ENCODE assay signal across 10 mouse cellular contexts in the genomic region with DNA sequence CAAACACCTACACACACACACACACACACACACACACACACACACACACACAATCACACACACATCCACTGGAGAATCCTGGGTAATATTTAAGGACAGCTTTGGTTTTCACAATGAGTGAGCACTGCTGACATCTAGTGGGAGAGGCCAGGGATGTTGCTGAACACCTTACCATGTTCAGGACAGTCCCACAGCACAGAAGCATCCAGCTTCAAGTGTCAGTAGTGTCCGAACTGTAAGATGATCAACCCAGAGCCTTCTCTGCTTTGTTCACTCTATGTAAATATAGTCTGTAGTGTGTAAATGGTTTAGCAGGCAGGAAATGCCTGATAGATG.
DNase-seq lines count a peak whose midpoint lies in the region; ATAC-seq and TF ChIP-seq lines count a peak whose summit lies in the region.
"Had no signal": no experiment of that assay in that cellular context is flagged by ENCODE, and none has a peak within 500 bp of the region (broad histone marks: within the 10 kb centered on the region; RNA-seq: fewer than 3 reads in every experiment).

No protein-coding gene starts in this region.

- no peaks in the 10 kb centered on the region for H3K36me3 ChIP-seq in lung, postnatal 0 days (ENCODE audit: insufficient read depth, low read length)
- H3K36me3 ChIP-seq in hindbrain, embryonic 11.5 days (ENCODE audit: control insufficient read depth, insufficient read depth, low read length), result no peaks in the 10 kb centered on the region
- H3K36me3 ChIP-seq: embryonic facial prominence, embryonic 12.5 days; liver, embryonic 15.5 days had no signal

- DNase-seq in cerebellum, adult 2 months, result no peak
- no peak for DNase-seq in cerebellum, adult 9-11 months
- DNase-seq in lung, postnatal 0 days (ENCODE audit: low spot score), result no peak
- DNase-seq in lung, adult 2 months, result no peak
- DNase-seq in hindbrain, embryonic 11.5 days (ENCODE audit: low spot score), result peak; percentile 33
- peak; percentile 11 for DNase-seq in lung, postnatal 36 days
- DNase-seq in ovary, postnatal 14 days (ENCODE audit: low spot score), result no peak
- DNase-seq in thymus, postnatal 4 days, result no peak

- no peaks in the 10 kb centered on the region for H3K9me3 ChIP-seq in lung, postnatal 0 days (ENCODE audit: low read length)
- H3K9me3 ChIP-seq in hindbrain, embryonic 11.5 days (ENCODE audit: control insufficient read depth, low read length), result no peaks in the 10 kb centered on the region
- H3K9me3 ChIP-seq: embryonic facial prominence, embryonic 12.5 days; liver, embryonic 15.5 days had no signal

- WGBS in cerebellum, adult 2 months, result 43% methylated on average over 1 of the region's 1 CpGs
- WGBS in lung, postnatal 0 days, result 21% methylated on average over 1 of the region's 1 CpGs
- 31% methylated on average over 1 of the region's 1 CpGs for WGBS in lung, adult 2 months
- WGBS in hindbrain, embryonic 11.5 days, result 57% methylated on average over 1 of the region's 1 CpGs

- H3K27ac ChIP-seq in cerebellum, adult 2 months (ENCODE audit: insufficient read depth, low read length), result no peak overlapping the region
- H3K27ac ChIP-seq in lung, postnatal 0 days (ENCODE audit: low read length), result no peak overlapping the region
- H3K27ac ChIP-seq in hindbrain, embryonic 11.5 days (ENCODE audit: low read depth, low read length), result no peak overlapping the region
- H3K27ac ChIP-seq: embryonic facial prominence, embryonic 12.5 days; liver, embryonic 15.5 days had no signal

- H3K4me3 ChIP-seq in cerebellum, adult 2 months (replicated peaks; ENCODE audit: insufficient read depth, low read depth, low read length), result no peak overlapping the region
- no peak overlapping the region for H3K4me3 ChIP-seq in lung, postnatal 0 days (ENCODE audit: low read depth, low read length)
- H3K4me3 ChIP-seq in lung, adult 2 months (replicated peaks; ENCODE audit: extremely low read depth, low read depth, low read length), result no peak overlapping the region
- H3K4me3 ChIP-seq in hindbrain, embryonic 11.5 days (ENCODE audit: low read depth, low read length), result no peak overlapping the region
- H3K4me3 ChIP-seq: embryonic facial prominence, embryonic 12.5 days; liver, embryonic 15.5 days had no signal

- no peak overlapping the region for H3K9ac ChIP-seq in lung, postnatal 0 days (replicated peaks; ENCODE audit: low read depth)
- H3K9ac ChIP-seq in hindbrain, embryonic 11.5 days (ENCODE audit: low read depth, low read length), result no peak overlapping the region
- H3K9ac ChIP-seq: embryonic facial prominence, embryonic 12.5 days; liver, embryonic 15.5 days had no signal

- TF ChIP-seq EP300 in lung, postnatal 0 days (IDR thresholded peaks at IDR 0.05), result no peak

- ATAC-seq in lung, postnatal 0 days, result no peak
- peak; percentile 47 for ATAC-seq in hindbrain, embryonic 11.5 days (ENCODE audit: low FRiP score)

- no peak for TF ChIP-seq POLR2A in cerebellum, adult 2 months (IDR thresholded peaks at IDR 0.05; ENCODE audit: borderline replicate concordance, insufficient read depth, low read length)
- no peak for TF ChIP-seq POLR2A in lung, adult 2 months (IDR thresholded peaks at IDR 0.05; ENCODE audit: borderline replicate concordance, extremely low read depth, low read depth, low read length)

- H3K4me2 ChIP-seq in lung, postnatal 0 days (replicated peaks; ENCODE audit: low read depth, low read length), result no peak overlapping the region
- no peak overlapping the region for H3K4me2 ChIP-seq in hindbrain, embryonic 11.5 days (replicated peaks; ENCODE audit: low read depth, low read length)
- H3K4me2 ChIP-seq: embryonic facial prominence, embryonic 12.5 days; liver, embryonic 15.5 days had no signal

- H3K4me1 ChIP-seq in cerebellum, adult 2 months (ENCODE audit: control insufficient read depth, insufficient read depth, low read length), result no peaks in the 10 kb centered on the region
- no peaks in the 10 kb centered on the region for H3K4me1 ChIP-seq in lung, postnatal 0 days (ENCODE audit: insufficient read depth, low read depth, low read length)
- no peaks in the 10 kb centered on the region for H3K4me1 ChIP-seq in lung, adult 2 months (ENCODE audit: control insufficient read depth, insufficient read depth, low read length)
- H3K4me1 ChIP-seq in hindbrain, embryonic 11.5 days (replicated peaks; ENCODE audit: control insufficient read depth, insufficient read depth, low read length), result no peaks in the 10 kb centered on the region
- H3K4me1 ChIP-seq: embryonic facial prominence, embryonic 12.5 days; liver, embryonic 15.5 days had no signal

- no peaks in the 10 kb centered on the region; the same call in 1 of the 2 replicates for H3K27me3 ChIP-seq in cerebellum, adult 2 months (ENCODE audit: control insufficient read depth, insufficient read depth, low read length)
- H3K27me3 ChIP-seq in lung, postnatal 0 days (replicated peaks; ENCODE audit: insufficient read depth, low read length), result no peaks in the 10 kb centered on the region
- no peaks in the 10 kb centered on the region for H3K27me3 ChIP-seq in hindbrain, embryonic 11.5 days (ENCODE audit: control insufficient read depth, insufficient read depth, low read length)
- H3K27me3 ChIP-seq: embryonic facial prominence, embryonic 12.5 days; liver, embryonic 15.5 days had no signal

- TF ChIP-seq CTCF in cerebellum, adult 2 months (IDR thresholded peaks at IDR 0.05; ENCODE audit: borderline replicate concordance, insufficient read depth, low read depth, low read length), result peak; percentile 42; the same call in 1 of the 2 replicates
- peak; percentile 63 for TF ChIP-seq CTCF in lung, postnatal 0 days (IDR thresholded peaks at IDR 0.05)
- TF ChIP-seq CTCF in lung, adult 2 months (IDR thresholded peaks at IDR 0.05; ENCODE audit: insufficient read depth, low read length), result no peak

Comparison
In these comparisons a context has a peak if more than half of its experiments do, and no peak if none do; other contexts are left out.
1. DNase-seq: peak in hindbrain, embryonic 11.5 days (single experiment) and lung, postnatal 36 days (single experiment); none in cerebellum, adult 2 months (0 of 2), cerebellum, adult 9-11 months (single experiment), lung, postnatal 0 days (single experiment), lung, adult 2 months (single experiment), ovary, postnatal 14 days (single experiment) and thymus, postnatal 4 days (single experiment).